9 mouse cellular contexts compared by ENCODE assay signal in genomic region chr14:12139643-12140481, GRCm38 (mm10).
DNase-seq lines count a peak whose midpoint lies in the region; ATAC-seq lines count a peak whose summit lies in the region.
"Had no signal": no experiment of that assay in that cellular context is flagged by ENCODE, and none has a peak within 500 bp of the region (broad histone marks: within the 10 kb centered on the region; RNA-seq: fewer than 3 reads in every experiment).

No protein-coding gene starts in this region.

- DNase-seq in adrenal gland, postnatal 10 days: peak; percentile 43
- DNase-seq in adrenal gland, postnatal 4 days (ENCODE audit: low spot score in 2 of 2): no peak
- peak; percentile 49 to 54 for DNase-seq in cerebellum, adult 18-20 months
- DNase-seq in forelimb bud, embryonic 11.5 days (ENCODE audit: low read depth, low spot score): peak; percentile 77
- peak; percentile 42 to 87 for DNase-seq in left cerebral cortex, postnatal 10 days (ENCODE audit: extremely low spot score in 1 of 2, low spot score in 2 of 2)
- DNase-seq in spleen, postnatal 10 days (ENCODE audit: low spot score in 2 of 2): no peak

- WGBS in intestine, embryonic 15.5 days: 41% methylated on average over 18 of the region's 18 CpGs
- WGBS in midbrain, embryonic 15.5 days: 40% methylated on average over 18 of the region's 18 CpGs

- H3K4me3 ChIP-seq in intestine, embryonic 15.5 days (replicated peaks): no peak overlapping the region
- no peak overlapping the region for H3K4me3 ChIP-seq in midbrain, embryonic 15.5 days
- H3K4me3 ChIP-seq: lung, embryonic 15.5 days had no signal

- no peaks in the 10 kb centered on the region for H3K36me3 ChIP-seq in intestine, embryonic 15.5 days
- H3K36me3 ChIP-seq in midbrain, embryonic 15.5 days (replicated peaks): no peaks in the 10 kb centered on the region
- H3K36me3 ChIP-seq: lung, embryonic 15.5 days had no signal

- no peaks in the 10 kb centered on the region for H3K27me3 ChIP-seq in intestine, embryonic 15.5 days (replicated peaks)
- H3K27me3 ChIP-seq in midbrain, embryonic 15.5 days (replicated peaks): no peaks in the 10 kb centered on the region
- H3K27me3 ChIP-seq: lung, embryonic 15.5 days had no signal

- H3K4me2 ChIP-seq in intestine, embryonic 15.5 days (replicated peaks): no peak overlapping the region
- H3K4me2 ChIP-seq in midbrain, embryonic 15.5 days: peak overlapping the region; percentile 32
- H3K4me2 ChIP-seq: lung, embryonic 15.5 days had no signal

- H3K4me1 ChIP-seq in intestine, embryonic 15.5 days (replicated peaks): no peaks in the 10 kb centered on the region
- H3K4me1 ChIP-seq in midbrain, embryonic 15.5 days: peaks cover 15% of the 10 kb centered on the region
- H3K4me1 ChIP-seq: lung, embryonic 15.5 days had no signal

- intact Hi-C loops in left cerebral cortex, postnatal 10 days (cut with DNase I): loop anchor here (10.0 kb wide), 1 partner anchor 225 kb away; no protein-coding TSS in a partner anchor

- no peak overlapping the region for H3K9ac ChIP-seq in intestine, embryonic 15.5 days
- no peak overlapping the region for H3K9ac ChIP-seq in midbrain, embryonic 15.5 days
- H3K9ac ChIP-seq: lung, embryonic 15.5 days had no signal

- ATAC-seq in intestine, embryonic 15.5 days: peak; percentile 51
- peak; percentile 57 for ATAC-seq in midbrain, embryonic 15.5 days (replicated peaks)

- no peaks in the 10 kb centered on the region for H3K9me3 ChIP-seq in intestine, embryonic 15.5 days
- H3K9me3 ChIP-seq in midbrain, embryonic 15.5 days: no peaks in the 10 kb centered on the region
- H3K9me3 ChIP-seq: lung, embryonic 15.5 days had no signal

- no peak overlapping the region for H3K27ac ChIP-seq in intestine, embryonic 15.5 days
- H3K27ac ChIP-seq in midbrain, embryonic 15.5 days: no peak overlapping the region
- H3K27ac ChIP-seq: lung, embryonic 15.5 days had no signal

Comparison
In these comparisons a context has a peak if more than half of its experiments do, and no peak if none do; other contexts are left out.
1. DNase-seq: peak in adrenal gland, postnatal 10 days (single experiment), cerebellum, adult 18-20 months (2 of 2), forelimb bud, embryonic 11.5 days (single experiment) and left cerebral cortex, postnatal 10 days (2 of 2); none in adrenal gland, postnatal 4 days (0 of 2) and spleen, postnatal 10 days (0 of 2).